12 mouse cellular contexts compared by ENCODE assay signal in genomic region chr3:85022800-85023199, GRCm38 (mm10).
DNase-seq lines count a peak whose midpoint lies in the region; ATAC-seq and TF ChIP-seq lines count a peak whose summit lies in the region.
"Had no signal": no experiment of that assay in that cellular context is flagged by ENCODE, and none has a peak within 500 bp of the region (broad histone marks: within the 10 kb centered on the region; RNA-seq: fewer than 3 reads in every experiment).

No protein-coding gene starts in this region.

- dilution Hi-C loops in CH12.LX (cut with MboI; ENCODE audit: extremely low pct_ligation_motif_present, extremely low pct_unique_long_range_greater_than_20kb, low sequenced_read_pairs) = no loop called here

- no peaks in the 10 kb centered on the region for H3K36me3 ChIP-seq in heart, adult 2 months (ENCODE audit: control insufficient read depth, insufficient read depth, low read length)
- H3K36me3 ChIP-seq in CH12.LX (replicated peaks in 1 of 2; ENCODE audit: control insufficient read depth in 1 of 2, insufficient read depth in 1 of 2, low read length in 1 of 2) = no peaks in the 10 kb centered on the region
- H3K36me3 ChIP-seq in intestine, embryonic 15.5 days = no peaks in the 10 kb centered on the region
- H3K36me3 ChIP-seq: limb, embryonic 12.5 days; midbrain, embryonic 15.5 days had no signal

- no peak overlapping the region for H3K4me2 ChIP-seq in CH12.LX (ENCODE audit: insufficient read depth, low read depth, poor library complexity, severe bottlenecking)
- no peak overlapping the region for H3K4me2 ChIP-seq in intestine, embryonic 15.5 days (replicated peaks)
- H3K4me2 ChIP-seq: limb, embryonic 12.5 days; midbrain, embryonic 15.5 days had no signal

- peak; percentile 81 for ATAC-seq in intestine, embryonic 15.5 days
- ATAC-seq: forebrain, embryonic 14.5 days; midbrain, embryonic 15.5 days had no signal

- H3K9ac ChIP-seq in heart, adult 2 months (ENCODE audit: low read depth, low read length) = no peak overlapping the region
- no peak overlapping the region for H3K9ac ChIP-seq in CH12.LX (ENCODE audit: insufficient read depth, low read depth)
- H3K9ac ChIP-seq in intestine, embryonic 15.5 days = no peak overlapping the region
- H3K9ac ChIP-seq: limb, embryonic 12.5 days; midbrain, embryonic 15.5 days had no signal

- TF ChIP-seq EP300 in heart, adult 2 months (IDR thresholded peaks at IDR 0.05; ENCODE audit: insufficient read depth, low read depth, low read length) = no peak
- TF ChIP-seq EP300 in CH12.LX (IDR thresholded peaks at IDR 0.05; ENCODE audit: low read length) = no peak

- no peak for TF ChIP-seq RAD21 in CH12.LX (IDR thresholded peaks at IDR 0.05; ENCODE audit: low read depth, low read length)

- peak; percentile 75 for DNase-seq in heart, adult 11 months
- DNase-seq in heart, adult 2 months = no peak
- DNase-seq in CH12.LX (ENCODE audit: extremely low read depth) = peak; percentile 35
- peak; percentile 82 to 87 for DNase-seq in kidney, postnatal 36 days
- DNase-seq in MN1 (ENCODE audit: low spot score) = no peak
- DNase-seq in retina, postnatal 1 day = no peak
- no peak for DNase-seq in thymus, postnatal 36 days
- DNase-seq: heart, postnatal 36 days had no signal

- H3K9me3 ChIP-seq in CH12.LX (replicated peaks; ENCODE audit: low read length) = no peaks in the 10 kb centered on the region
- H3K9me3 ChIP-seq in intestine, embryonic 15.5 days = no peaks in the 10 kb centered on the region
- H3K9me3 ChIP-seq: limb, embryonic 12.5 days; midbrain, embryonic 15.5 days had no signal

- no peak overlapping the region for H3K4me3 ChIP-seq in heart, adult 2 months
- H3K4me3 ChIP-seq in CH12.LX (replicated peaks in 1 of 3; ENCODE audit: low read depth in 2 of 3, low read length in 2 of 3, poor library complexity in 1 of 3) = no peak overlapping the region
- no peak overlapping the region for H3K4me3 ChIP-seq in intestine, embryonic 15.5 days (replicated peaks)
- H3K4me3 ChIP-seq: limb, embryonic 12.5 days; midbrain, embryonic 15.5 days had no signal

- no peak overlapping the region for H3K27ac ChIP-seq in heart, adult 2 months
- H3K27ac ChIP-seq in CH12.LX (ENCODE audit: insufficient read depth, low read depth) = no peak overlapping the region
- no peak overlapping the region for H3K27ac ChIP-seq in intestine, embryonic 15.5 days
- H3K27ac ChIP-seq: limb, embryonic 12.5 days; midbrain, embryonic 15.5 days had no signal

- WGBS in heart, adult 2 months = 71% methylated on average over 11 of the region's 11 CpGs
- WGBS in intestine, embryonic 15.5 days = 68% methylated on average over 11 of the region's 11 CpGs

- H3K79me2 ChIP-seq in heart, adult 2 months (replicated peaks; ENCODE audit: control insufficient read depth, insufficient read depth, low read length) = no peaks in the 10 kb centered on the region
- H3K79me2 ChIP-seq in CH12.LX (replicated peaks; ENCODE audit: control insufficient read depth, extremely low read depth, insufficient read depth, poor library complexity, severe bottlenecking) = no peaks in the 10 kb centered on the region

- intact Hi-C loops in heart, adult 2 months (cut with DNase I) = no loop called here

- in situ Hi-C loops in CH12.LX (cut with MboI; ENCODE audit: low pct_ligation_motif_present, low pct_unique_long_range_greater_than_20kb, low sequenced_read_pairs) = no loop called here

- no peaks in the 10 kb centered on the region; the same call in 1 of the 2 replicates for H3K4me1 ChIP-seq in heart, adult 2 months (ENCODE audit: control insufficient read depth, insufficient read depth, low read length)
- peaks cover 7 to 27% of the 10 kb centered on the region in 2 experiments for H3K4me1 ChIP-seq in CH12.LX (ENCODE audit: control insufficient read depth in 1 of 2, insufficient read depth in 2 of 2)
- H3K4me1 ChIP-seq in intestine, embryonic 15.5 days (replicated peaks) = no peaks in the 10 kb centered on the region
- H3K4me1 ChIP-seq: limb, embryonic 12.5 days had no signal

- no peaks in the 10 kb centered on the region for H3K27me3 ChIP-seq in heart, adult 2 months (ENCODE audit: control insufficient read depth, insufficient read depth, low read length)
- no peaks in the 10 kb centered on the region for H3K27me3 ChIP-seq in CH12.LX (replicated peaks)
- H3K27me3 ChIP-seq in intestine, embryonic 15.5 days (replicated peaks) = no peaks in the 10 kb centered on the region
- H3K27me3 ChIP-seq: midbrain, embryonic 15.5 days had no signal

- no peak for TF ChIP-seq POLR2A in heart, adult 2 months (IDR thresholded peaks at IDR 0.05; ENCODE audit: insufficient read depth, low read depth, low read length)
- TF ChIP-seq POLR2A in CH12.LX (IDR thresholded peaks at IDR 0.05; ENCODE audit: low read depth, low read length) = no peak

- TF ChIP-seq CTCF in heart, adult 2 months (IDR thresholded peaks at IDR 0.05) = no peak
- TF ChIP-seq CTCF in CH12.LX (conservative IDR thresholded peaks at IDR 0.05 in 1 of 2, IDR thresholded peaks at IDR 0.05 in 1 of 2; ENCODE audit: low read depth in 2 of 2, low read length in 2 of 2) = no peak

TF ChIP-seq in CH12.LX, 34 proteins besides CTCF, POLR2A, EP300 and RAD21:
- TF ChIP-seq NELFE (IDR thresholded peaks at IDR 0.05; ENCODE audit: low read depth, low read length) (no peak), MAX (IDR thresholded peaks at IDR 0.05; ENCODE audit: low read length) (0 out of 2 replicates have a peak, but pooled peaks have one; percentile 53), USF1 (IDR thresholded peaks at IDR 0.05; ENCODE audit: low read depth, low read length) (peak; percentile 52), USF2 (conservative IDR thresholded peaks at IDR 0.05; ENCODE audit: low read depth, low read length) (peak; percentile 72), POLR2AphosphoS2 (IDR thresholded peaks at IDR 0.05; ENCODE audit: low read depth, low read length) (no peak), MAZ (IDR thresholded peaks at IDR 0.05; ENCODE audit: low read depth, low read length) (no peak), IRF4 (IDR thresholded peaks at IDR 0.05; ENCODE audit: low read depth, low read length) (no peak), TCF12 (IDR thresholded peaks at IDR 0.05; ENCODE audit: low read depth, low read length) (no peak), BHLHE40 (IDR thresholded peaks at IDR 0.05; ENCODE audit: low read depth, low read length) (peak; percentile 77)
TF ChIP-seq in CH12.LX: peak in this region for 4.

Comparison
In these comparisons a context has a peak if more than half of its experiments do, and no peak if none do; other contexts are left out.
1. DNase-seq: peak in heart, adult 11 months (single experiment), CH12.LX (single experiment) and kidney, postnatal 36 days (2 of 2); none in heart, adult 2 months (0 of 2), MN1 (single experiment), retina, postnatal 1 day (single experiment) and thymus, postnatal 36 days (0 of 2).